Mouse (Mus musculus): ENCODE measurements at regions not wholly inside any gene's neighbourhood (a gene's known extent, or its start where the extent isn't known, plus 50 kb on each side); places are given as distances from the start of the nearest gene placed in this dataset.

DNA sequence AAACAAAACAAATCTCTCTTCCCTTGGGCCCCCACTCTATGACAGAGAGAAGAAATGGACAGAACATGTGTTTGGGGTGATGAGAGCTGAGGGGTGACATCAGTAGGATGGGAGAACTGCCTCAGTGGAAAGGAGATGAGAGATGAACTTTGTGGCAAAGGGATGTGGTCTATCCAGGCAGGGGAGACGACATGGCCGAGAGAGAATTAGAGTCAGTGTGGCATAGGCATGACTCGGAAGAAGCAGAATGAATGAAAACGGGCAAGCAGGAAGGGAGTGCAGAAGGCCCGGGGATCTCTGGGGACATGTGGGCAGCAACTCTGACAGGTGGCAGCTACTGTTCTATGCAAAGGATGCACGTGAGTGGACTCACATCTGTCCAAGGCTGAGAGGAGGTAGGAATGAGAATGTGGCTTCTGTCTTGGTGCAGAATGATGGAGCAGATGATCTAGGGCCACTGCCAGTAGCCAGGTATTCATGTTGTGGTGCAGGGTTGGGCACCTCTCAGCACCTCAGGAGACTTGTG is 113.4 kb downstream of the Ets2 start:
- DNase-seq (ENCODE audit: extremely low read depth, low read depth), result no peak

DNA sequence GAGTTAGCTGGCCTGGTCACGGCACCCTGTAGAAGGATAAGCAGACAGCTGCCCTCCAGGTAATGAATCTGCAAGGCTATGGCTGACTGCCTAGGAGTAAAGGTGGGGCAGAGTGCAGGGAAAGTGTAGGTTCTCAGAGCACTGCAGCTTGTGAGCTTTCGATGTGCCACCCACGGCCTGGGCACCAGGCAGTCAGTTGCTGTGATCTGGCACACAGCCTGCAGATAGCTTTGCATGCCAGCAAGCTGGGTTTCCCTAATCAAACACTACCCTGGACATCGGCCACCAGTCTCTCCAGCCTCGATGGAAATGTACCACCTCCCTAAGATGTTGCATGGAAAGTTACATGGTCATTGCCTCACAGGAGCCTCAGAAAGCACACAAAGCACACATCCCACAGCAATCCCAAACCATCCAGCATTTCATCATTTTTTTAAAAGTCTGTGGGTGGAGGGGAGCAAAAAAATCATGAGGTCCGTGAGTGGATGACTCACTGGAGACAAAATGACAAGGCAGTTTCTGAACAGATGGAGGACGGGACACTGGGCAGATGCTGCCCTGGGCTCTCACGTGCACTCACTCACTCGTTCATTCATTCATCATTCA is 112.7 kb downstream of the Ets2 start:
- DNase-seq (ENCODE audit: extremely low read depth, low read depth), result no peak

DNA sequence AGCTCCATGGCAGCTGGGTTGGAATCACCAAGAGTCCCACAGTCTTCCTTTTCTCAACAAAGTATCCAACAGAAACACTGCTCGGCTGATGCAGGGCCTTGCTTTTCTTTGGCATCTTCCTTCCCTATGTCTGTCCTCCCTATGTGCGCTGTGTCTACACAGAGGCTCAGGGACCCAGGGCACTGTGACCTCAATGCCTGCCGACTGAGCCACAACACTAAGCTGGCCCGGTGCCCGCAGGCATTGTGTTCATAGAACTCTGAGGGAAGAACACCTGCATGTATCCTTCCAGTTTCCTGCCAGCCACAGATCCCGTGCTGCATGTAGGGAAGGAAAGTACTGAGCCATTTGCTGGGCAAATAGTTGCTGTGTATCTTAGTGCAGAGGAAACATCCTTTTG is 109.2 kb downstream of the Ets2 start:
- no peak for DNase-seq (ENCODE audit: extremely low read depth, low read depth)

DNA sequence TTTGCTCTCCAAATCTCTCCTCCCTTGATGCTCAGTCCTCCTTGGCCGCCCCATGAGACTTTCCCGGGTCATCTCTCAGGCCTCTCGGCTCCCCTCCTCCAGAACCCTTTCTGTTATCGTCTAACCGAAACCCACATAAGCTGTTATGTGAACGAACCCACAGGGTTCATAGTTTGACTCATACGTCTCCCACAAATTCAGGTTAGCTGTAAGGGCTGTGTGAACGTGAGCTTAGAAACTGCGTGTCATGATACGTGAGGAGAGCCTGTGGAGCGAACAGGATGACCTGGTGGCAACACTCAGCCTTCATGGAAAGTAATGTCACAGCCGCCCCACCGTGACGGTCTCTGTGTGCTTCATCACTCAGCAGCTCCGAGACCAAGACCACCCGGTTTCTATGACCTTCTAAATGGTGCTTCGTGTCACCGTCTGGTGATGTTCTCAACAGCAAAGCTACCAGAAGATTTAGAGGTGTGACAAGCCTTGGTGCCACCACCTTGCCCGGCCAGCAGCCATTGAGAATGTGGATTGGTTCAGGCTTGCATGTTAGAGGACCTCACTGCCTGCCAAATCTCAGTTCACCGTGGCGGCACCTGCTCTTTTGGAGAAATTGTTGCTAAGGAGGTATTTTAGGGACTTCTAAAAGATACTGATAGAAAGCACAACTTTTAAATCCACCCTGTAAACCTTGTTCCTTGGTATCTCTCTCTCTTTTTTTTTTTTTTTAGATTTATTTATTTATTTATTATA is 107.4 kb downstream of the Ets2 start:
- DNase-seq (ENCODE audit: extremely low read depth, low read depth), result no peak

DNA sequence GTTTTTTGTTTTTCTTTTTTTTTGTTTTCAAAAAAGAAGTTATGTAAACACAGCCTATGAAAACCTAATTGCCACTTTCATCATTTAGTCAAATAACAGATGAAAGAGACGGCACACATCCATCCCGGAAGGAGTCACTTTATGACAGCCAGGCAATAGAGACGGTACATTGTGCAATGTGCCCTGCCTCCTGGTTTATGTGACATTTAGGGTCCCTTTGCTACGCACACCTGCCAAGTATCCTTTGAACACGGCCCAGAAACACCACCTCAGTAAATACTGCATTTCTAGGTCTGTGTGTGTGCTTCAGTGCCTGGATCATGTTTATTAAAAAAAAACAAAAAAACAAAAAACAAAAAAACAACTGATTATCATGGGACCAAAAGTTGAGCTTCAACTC is 104.6 kb downstream of the Ets2 start:
- DNase-seq (ENCODE audit: extremely low read depth, low read depth), result no peak

DNA sequence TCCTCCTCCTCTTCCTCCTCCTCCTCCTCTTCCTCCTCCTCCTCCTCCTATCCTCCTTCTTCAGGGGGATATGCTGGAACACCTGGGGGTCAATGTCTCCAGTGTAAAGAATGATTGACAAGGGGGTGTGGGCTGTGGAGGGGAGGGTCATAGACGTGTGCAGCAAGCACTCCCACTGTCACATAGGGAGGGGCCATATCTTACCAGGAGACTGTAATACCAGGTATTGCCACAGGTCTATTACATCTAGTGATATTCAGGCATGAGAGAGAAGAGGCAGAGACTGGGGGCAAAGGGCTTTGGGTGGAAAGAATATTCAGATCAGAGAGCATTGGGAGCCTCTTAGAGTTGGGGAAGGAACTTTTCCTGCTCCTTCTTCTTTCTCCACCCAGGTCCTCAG is 102.3 kb downstream of the Ets2 start:
- DNase-seq (ENCODE audit: extremely low read depth, low read depth), result no peak

DNA sequence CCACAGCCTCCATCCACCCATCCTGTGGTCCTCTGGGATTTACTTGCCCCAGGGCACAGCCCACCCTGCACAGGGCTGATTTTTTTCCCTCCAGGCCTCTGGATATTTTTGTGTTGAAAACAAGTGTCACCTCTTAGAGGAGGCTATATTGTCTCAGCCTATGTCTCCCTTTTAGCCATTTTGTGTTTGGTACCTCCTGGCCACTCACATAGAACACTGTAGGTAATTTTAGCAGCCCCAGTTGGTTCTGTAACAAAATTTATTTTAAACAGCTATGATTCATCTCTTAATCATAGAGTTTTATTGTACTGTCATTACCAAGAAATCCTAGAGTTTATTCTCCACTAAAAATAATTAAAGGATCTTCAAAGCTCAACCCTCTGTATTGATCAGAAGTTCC is 100.8 kb downstream of the Ets2 start:
- DNase-seq (ENCODE audit: extremely low read depth, low read depth), result no peak

DNA sequence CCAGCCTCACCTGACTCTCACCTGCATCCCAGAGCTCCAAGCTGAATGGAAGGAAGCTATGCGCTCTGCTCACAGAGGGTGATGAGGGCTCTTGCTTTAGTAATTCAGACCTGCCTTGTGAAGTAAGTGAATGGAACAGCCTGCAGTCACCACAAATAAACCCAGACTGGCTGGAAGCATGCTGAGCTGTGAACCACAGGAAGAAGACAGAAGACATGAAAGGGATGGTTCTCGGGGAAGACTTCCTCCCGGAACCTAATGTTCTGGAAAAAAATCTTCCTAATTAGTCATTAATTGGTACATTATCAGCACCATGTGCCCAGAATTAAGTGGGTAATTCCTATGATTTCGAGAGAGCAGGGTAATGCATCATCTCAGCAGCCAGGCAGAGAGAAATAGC is 100.3 kb downstream of the Ets2 start:
- DNase-seq (ENCODE audit: extremely low read depth, low read depth), result no peak

DNA sequence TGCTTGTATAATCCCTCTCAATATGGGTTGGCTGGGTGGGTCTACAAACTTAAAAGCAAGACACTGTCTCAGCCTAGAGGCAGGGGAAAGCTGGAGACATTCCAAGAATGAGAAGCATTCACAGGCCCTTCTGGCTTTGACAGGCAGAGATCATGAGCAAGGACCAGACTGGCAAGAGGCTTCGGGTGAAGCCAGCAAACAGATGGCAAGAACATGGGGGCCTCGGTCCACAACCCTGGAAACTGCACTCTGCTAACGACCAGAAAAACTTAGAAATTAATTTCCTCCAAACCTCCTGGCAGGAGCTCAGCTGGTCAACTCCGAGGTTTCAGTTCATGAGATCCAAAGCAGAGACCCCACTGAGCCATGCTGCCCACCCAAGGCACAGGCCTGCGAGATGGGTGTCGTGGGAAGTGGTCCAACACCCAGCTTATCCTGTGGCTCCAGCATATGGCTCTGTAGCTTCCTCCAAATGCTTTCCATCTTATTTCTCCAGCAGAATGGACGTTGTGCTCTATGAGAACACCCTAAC is 99.1 kb downstream of the Ets2 start:
- DNase-seq (ENCODE audit: extremely low read depth, low read depth), result no peak

DNA sequence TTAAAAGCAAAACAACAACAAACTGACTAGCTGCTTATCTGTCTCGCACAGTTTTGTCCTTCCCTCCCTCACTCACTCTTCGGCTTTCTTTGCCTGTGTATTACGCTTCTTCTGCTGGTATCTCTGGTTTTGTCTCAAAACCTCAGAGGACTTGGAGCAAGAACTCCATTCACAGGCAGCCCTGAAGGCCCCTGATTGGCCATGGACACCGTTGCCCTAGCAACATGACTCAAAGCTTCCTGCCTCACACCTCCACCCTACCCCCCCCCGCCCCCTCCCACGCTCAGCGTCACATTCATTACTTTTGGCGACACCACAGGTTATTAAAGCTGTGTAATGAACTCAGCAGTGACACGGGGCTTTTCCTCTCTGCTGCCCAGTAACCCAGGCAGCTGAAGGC is 96.7 kb downstream of the Ets2 start:
- DNase-seq (ENCODE audit: extremely low read depth, low read depth), result no peak

DNA sequence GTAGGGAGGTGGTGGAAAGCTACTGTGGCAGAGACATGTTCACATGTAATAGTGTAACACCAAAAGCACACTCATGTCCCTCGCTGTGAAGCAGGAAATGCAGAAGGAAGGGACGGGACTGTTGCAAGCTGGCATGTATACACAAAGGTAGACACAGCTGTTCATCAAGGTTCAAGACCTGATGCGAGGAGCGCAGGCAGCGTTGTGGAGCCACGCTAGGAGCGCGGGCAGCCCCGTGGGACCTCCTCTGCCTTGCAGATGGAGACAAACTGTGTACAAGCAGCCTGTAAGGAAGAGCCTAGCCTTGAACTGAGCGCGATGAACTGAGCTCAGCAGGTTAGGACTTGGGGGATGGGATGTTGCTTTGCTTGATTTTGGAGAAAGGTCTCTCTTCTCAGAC is 96.2 kb downstream of the Ets2 start:
- DNase-seq (ENCODE audit: extremely low read depth, low read depth), result no peak

DNA sequence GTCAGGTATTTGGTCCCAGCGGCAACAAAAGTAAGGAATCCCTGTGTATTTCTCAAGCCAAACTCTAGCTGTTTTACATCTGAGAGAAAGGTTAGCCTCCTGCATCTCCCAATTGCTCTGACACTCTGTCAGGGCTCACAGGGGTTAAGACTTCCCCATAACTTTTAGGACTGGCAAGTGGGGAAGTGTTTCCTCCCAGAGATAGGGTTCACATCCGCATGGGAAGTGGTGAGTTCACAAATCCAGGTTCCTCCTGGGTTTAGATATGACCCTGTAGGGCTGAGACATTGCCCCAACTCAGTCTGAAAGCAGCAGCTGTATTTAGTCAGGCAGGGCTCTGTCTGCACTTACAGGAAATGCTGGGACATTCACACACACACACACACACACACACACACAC is 95.3 kb downstream of the Ets2 start:
- DNase-seq (ENCODE audit: extremely low read depth, low read depth), result peak; percentile 42

DNA sequence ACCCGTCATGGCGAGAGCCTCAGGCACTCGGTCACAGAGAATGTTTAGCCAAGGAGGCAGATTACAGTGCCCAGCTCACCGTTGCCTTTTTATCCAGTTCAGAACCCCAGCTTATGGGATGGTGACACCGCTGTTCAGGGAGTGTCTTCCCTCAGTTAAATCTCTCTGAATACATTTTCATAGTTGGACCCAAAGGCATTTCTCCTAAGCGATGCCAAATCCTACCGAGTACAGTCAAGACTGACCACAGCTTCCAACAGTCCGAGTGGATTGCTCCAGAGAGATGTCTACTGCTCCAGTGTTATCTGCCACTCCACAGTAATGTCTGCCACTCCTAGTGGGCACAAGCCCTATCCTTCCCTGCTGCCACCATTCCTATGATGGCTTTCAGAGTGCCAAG is 93.0 kb downstream of the Ets2 start:
- DNase-seq (ENCODE audit: extremely low read depth, low read depth), result no peak

DNA sequence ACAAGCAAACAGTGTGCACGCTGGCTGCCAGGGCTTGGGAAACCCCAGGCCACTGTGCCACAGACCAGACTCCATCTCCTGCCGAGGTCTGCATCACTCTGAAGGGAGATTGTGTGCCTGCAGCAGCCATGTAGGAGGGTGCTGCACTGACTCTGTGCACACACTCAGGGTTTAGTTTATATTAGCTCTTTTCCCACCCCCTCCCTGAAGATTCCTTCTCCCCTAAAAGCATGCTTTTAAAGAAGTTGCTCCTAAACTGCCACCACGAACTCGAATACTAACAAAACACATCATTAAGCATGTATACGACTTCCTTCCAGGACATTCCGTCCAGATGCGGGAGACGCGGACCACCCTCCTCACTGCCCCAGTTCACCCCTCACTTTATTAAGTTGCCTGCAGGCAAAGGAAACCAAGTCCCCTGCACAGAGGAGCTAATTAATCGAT is 92.4 kb downstream of the Ets2 start:
- DNase-seq (ENCODE audit: extremely low read depth, low read depth), result no peak

DNA sequence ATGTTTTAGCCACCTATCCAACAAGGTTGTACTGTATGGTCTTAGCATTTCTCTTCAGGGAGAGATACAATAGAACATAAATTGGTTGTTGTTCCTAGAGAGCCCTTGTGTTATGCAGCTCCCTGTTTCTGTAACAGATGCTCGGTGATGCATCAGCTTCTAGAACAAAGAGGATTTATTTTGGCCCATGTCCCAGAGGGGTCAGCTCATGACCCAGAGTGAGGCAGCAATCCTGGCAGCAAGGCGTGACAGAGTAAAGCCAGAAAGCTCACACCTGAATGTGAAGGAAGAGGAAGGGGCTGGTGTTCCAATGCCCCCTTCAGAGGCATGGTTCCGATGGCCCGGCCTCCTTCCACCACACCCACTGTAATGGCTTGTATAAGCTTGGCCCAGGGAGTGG is 88.8 kb downstream of the Ets2 start:
- DNase-seq (ENCODE audit: extremely low read depth, low read depth), result no peak

DNA sequence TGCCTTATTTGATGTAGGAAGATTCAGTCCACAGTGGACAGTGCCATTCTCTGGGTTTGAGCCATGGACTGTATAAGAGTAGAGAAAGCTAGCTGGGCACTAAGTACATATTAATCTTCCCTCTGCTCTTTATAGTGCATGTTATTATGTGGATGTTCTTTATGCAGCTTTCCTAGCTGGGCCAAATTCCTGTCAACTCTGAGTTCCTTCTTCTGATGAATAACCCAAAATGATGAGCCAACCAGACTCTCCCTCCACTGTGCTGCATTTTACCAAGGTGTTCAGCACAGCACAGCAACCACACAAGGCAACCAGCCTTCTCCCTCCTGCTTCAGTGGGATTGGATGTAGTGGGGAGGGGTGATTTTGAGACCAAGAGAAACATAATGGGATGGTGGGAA is 87.7 kb downstream of the Ets2 start:
- DNase-seq (ENCODE audit: extremely low read depth, low read depth), result no peak

DNA sequence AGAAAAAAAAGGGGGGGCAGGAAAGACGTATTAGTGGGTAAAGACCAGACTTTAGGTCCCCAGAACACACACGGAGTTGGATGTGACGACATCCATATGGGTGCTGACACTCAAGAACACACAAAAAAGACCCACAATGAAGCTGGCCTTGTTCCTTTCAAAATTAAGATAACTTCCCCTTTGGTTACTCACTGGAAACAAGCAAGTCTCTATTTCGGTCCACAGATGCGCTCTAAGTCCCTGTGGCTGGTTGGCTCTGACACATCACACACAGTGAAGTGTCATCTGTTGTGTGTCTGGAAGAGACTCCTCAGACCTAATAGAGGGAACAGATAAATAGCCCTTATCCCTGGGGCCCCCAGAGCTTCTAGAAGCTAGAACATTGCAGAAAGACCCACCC is 79.8 kb downstream of the Ets2 start:
- DNase-seq (ENCODE audit: extremely low read depth, low read depth), result no peak

DNA sequence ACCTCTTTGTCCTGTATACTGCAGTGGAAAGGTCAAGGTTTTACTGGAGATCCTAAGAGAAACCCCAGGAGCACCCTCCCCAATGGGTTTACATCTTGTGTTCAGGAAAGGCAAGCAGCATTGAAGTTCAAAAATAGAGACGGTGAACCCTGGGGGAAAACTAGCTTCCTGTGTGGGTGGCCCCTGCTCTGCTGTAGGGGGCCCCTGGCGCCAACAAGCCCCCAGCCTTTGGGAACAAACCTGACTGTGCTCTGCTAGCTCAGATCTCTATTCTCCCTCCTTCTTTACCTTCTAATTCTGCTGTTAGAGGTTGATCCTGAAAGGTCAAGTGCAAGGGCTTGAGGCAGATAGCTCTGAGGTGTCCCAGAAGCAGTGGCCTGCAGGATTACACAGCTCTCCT is 78.6 kb downstream of the Ets2 start:
- DNase-seq (ENCODE audit: extremely low read depth, low read depth), result no peak

DNA sequence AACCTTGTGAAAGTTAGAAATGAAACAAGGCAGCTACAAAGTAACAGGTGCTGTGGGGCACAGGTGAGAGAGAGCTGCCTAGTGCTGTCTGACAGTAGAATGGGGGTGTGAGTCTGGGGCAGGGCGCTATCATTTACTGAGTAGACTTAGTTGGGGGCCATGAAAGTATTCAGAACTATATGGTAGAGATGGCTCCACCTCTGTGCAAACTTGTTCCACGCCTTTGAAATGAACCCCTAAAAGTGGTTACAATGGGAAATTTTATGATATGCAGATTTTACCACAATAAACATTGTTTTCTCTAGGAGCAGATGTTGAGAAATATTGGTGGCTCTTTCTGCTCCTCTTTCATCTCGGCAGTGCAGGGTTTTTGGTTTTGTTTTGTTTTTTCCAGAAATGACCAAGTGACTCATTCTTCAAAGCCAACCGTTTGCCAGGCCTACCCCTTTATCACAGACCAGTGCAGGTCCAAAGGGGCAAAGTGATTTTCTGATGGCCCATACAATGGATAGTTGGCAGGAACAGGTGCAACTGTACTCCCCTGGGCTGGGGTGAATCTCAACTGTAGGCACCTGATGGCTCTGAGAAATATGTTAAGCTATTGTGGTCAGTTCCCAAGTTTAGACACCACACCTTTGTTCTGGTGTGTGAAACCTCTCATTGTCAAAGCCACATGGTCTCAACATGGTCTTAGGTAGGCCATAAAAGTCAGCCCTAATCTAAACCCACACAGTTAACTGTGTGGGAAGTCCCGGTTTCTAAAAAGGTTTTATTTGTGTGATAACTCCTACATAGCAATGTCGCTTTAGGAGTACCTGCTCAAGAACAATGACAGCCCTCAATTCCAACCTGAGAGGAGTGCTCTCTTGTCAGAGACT is 77.2 kb downstream of the Ets2 start:
- DNase-seq (ENCODE audit: extremely low read depth, low read depth), result no peak

DNA sequence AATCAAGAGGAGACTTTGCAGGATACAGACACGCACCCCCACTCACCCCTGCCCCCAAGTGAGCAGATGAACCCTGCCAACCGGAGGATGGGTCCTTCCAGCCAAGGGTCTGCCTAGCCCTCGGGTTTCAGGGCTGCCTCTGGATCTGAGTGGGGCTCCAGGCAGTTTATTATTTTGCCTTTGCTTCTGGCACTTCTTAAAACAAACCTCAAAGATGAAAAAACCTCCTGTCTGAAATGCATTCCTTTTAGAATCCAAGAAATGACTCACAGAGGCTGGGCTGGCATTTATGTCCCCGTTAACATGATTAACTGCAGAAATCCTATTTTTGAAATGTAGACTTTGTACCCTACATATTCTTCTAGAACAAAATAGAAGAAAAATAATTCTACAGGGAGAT is 76.3 kb downstream of the Ets2 start:
- DNase-seq (ENCODE audit: extremely low read depth, low read depth), result no peak

DNA sequence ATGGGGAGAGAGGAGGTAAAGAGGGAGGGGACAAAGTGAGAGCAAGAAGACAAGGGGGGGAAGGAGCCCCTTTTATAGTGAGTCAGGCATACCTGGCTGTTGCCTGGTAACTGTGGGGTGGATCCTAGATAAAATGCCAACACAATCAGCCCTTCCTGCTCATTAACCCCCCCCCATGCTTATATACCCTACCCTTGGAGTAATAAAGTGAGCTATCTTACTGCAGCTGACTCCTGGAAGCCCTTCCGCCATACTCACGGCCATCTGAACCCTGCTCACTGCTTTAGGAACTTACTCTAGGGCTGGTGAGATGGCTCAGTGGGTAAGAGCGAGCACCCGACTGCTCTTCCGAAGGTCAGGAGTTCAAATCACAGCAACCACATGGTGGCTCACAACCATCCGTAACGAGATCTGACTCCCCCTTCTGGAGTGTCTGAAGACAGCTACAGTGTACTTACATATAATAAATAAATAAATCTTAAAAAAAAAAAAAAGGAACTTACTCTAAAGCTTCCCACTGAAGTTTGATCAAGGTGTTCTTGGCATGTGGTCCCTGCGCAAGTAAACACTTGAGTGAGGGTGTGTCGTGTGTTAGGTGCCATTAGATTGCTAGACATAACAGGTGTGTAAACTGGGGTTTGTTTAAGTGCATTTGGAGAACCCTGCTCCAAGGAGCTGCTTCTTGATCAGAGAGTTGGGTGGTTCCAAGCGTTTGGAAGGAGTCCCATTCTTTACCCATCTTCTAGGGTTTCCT is 74.9 kb downstream of the Ets2 start:
- DNase-seq (ENCODE audit: extremely low read depth, low read depth), result no peak
